9 mouse cellular contexts compared by ENCODE assay signal in the genomic region with DNA sequence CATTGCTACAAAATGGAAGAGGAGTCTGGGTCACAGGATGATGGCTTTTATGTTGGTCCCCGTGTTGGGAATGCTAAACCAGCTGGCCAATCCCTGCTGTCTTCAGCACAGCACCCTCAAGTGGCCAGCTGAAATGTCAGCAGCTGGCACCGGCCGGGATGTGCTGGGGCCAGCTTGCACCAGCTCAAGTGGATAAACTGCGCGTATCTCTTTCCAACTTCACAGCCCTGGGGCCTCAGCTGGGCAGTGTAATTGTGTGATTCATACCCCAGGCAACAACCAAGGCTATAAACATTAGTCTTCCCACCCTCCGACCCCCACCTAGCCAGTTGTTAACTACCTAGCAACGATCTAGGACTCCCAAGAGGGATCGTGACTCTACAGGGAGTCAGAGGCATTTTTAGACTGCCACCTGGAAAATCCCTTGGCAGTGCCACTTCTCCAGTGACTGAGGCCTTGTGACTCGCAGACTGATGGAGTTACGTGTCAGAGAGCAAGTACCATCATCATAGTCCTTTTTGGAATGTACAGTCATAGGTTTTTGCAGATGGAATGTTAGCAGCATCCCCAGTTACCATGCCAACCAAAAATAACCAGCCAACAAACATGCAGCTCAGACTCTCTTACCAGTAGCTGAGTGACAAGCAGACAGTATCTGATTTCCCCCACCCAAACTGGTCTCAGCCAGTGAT. TPM values are rescaled to one million over a fixed set of nuclear protein-coding genes. Genes with fewer than 3 reads are reported as not detected.
DNase-seq lines count a peak whose midpoint lies in the region; ATAC-seq lines count a peak whose summit lies in the region.
"Had no signal": no experiment of that assay in that cellular context is flagged by ENCODE, and none has a peak within 500 bp of the region (broad histone marks: within the 10 kb centered on the region; RNA-seq: fewer than 3 reads in every experiment).

No protein-coding gene starts in this region.

- DNase-seq in heart, postnatal 10 days: peak; percentile 22 to 45
- DNase-seq in heart, adult 8-10 months (ENCODE audit: low spot score): no peak
- DNase-seq in Muller cell, postnatal 12 days (ENCODE audit: inconsistent ontology term): peak; percentile 79
- peak; percentile 47 for DNase-seq in gastrocnemius, postnatal 10 days
- peak; percentile 39 for DNase-seq in midbrain, embryonic 14.5 days
- no peak for DNase-seq in spleen, postnatal 10 days (ENCODE audit: low spot score in 2 of 2)
- DNase-seq in limb, embryonic 10.5 days (ENCODE audit: low spot score): no peak
- no peak for DNase-seq in lung, postnatal 36 days

- no peak overlapping the region for H3K4me3 ChIP-seq in midbrain, embryonic 14.5 days (replicated peaks; ENCODE audit: low read depth, low read length)
- no peak overlapping the region for H3K4me3 ChIP-seq in limb, embryonic 10.5 days

- H3K9me3 ChIP-seq in midbrain, embryonic 14.5 days (ENCODE audit: control insufficient read depth, low read length): 0 out of 2 replicates have a peak, but pooled peaks cover 3% of the 10 kb centered on the region
- no peaks in the 10 kb centered on the region; the same call in 1 of the 2 replicates for H3K9me3 ChIP-seq in limb, embryonic 10.5 days (replicated peaks)

- H3K27ac ChIP-seq in midbrain, embryonic 14.5 days (replicated peaks; ENCODE audit: low read depth, low read length): no peak overlapping the region
- H3K27ac ChIP-seq in limb, embryonic 10.5 days: no peak overlapping the region

- H3K9ac ChIP-seq in midbrain, embryonic 14.5 days (replicated peaks; ENCODE audit: low read length): no peak overlapping the region

- H3K4me2 ChIP-seq in midbrain, embryonic 14.5 days (ENCODE audit: low read length): no peak overlapping the region

- WGBS in midbrain, embryonic 14.5 days: 54% methylated on average over 10 of the region's 10 CpGs
- 58% methylated on average over 10 of the region's 10 CpGs for WGBS in limb, embryonic 10.5 days

- ATAC-seq in midbrain, embryonic 14.5 days (ENCODE audit: low FRiP score, low TSS enrichment): no peak

- intact Hi-C loops in heart, postnatal 10 days (cut with DNase I): loop anchor here (5.0 kb wide), 2 partner anchors 125 to 280 kb away; no protein-coding TSS in a partner anchor

- H3K27me3 ChIP-seq in midbrain, embryonic 14.5 days (ENCODE audit: control insufficient read depth, insufficient read depth, low read length): 0 out of 2 replicates have a peak, but pooled peaks cover under 1% of the 10 kb centered on the region
- peaks cover 18% of the 10 kb centered on the region; the same call in 1 of the 2 replicates for H3K27me3 ChIP-seq in limb, embryonic 10.5 days (ENCODE audit: low read depth, poor library complexity, severe bottlenecking)

- H3K36me3 ChIP-seq in midbrain, embryonic 14.5 days (ENCODE audit: control insufficient read depth, insufficient read depth, low read length): no peaks in the 10 kb centered on the region
- peaks cover 26% of the 10 kb centered on the region for H3K36me3 ChIP-seq in limb, embryonic 10.5 days

- peaks cover 1% of the 10 kb centered on the region; the same call in 1 of the 2 replicates for H3K4me1 ChIP-seq in midbrain, embryonic 14.5 days (ENCODE audit: control insufficient read depth, insufficient read depth, low read length)
- H3K4me1 ChIP-seq in limb, embryonic 10.5 days: peaks cover 7% of the 10 kb centered on the region

RNA-seq across cellular contexts. Expression of a gene that starts 11.2 kb away (rescaled TPM):
- total RNA-seq in heart, postnatal 10 days (2021): 1 to 10 TPM; 1.4 to 1.9 TPM
- 1 to 10 TPM in 3 of 4 experiments, under 1 TPM in 1; 0.55 to 1.2 (median 1.1) TPM for total RNA-seq in heart, adult 8-10 months (2022)
- total RNA-seq in gastrocnemius, postnatal 10 days (2021): 10 to 100 TPM; 12.2 to 13.5 TPM
- polyA plus RNA-seq in midbrain, embryonic 14.5 days (2014; fragmentation: Nextera tagmentation; extraction: Ambion mirVana): 1.6 and 2.9 TPM in 2 replicates
- 12.7 and 16.1 TPM in 2 replicates for polyA plus RNA-seq in limb, embryonic 10.5 days (2016; fragmentation: Nextera tagmentation; extraction: Ambion mirVana)

RNA-seq across cellular contexts. Expression of a gene that starts 13.8 kb away (rescaled TPM):
- 10 to 100 TPM; 53.0 to 54.4 TPM for total RNA-seq in heart, postnatal 10 days (2021)
- total RNA-seq in heart, adult 8-10 months (2022): 10 to 100 TPM; 64.0 to 72.6 (median 67.4) TPM
- total RNA-seq in gastrocnemius, postnatal 10 days (2021): 10 to 100 TPM; 40.2 to 46.5 TPM
- polyA plus RNA-seq in midbrain, embryonic 14.5 days (2014; fragmentation: Nextera tagmentation; extraction: Ambion mirVana): 108 and 128 TPM in 2 replicates
- 152 and 186 TPM in 2 replicates for polyA plus RNA-seq in limb, embryonic 10.5 days (2016; fragmentation: Nextera tagmentation; extraction: Ambion mirVana)

RNA-seq across cellular contexts. Expression of a gene that starts 14.0 kb away (rescaled TPM):
- total RNA-seq in heart, postnatal 10 days (2021): 10 to 100 TPM; 15.6 to 16.4 TPM
- total RNA-seq in heart, adult 8-10 months (2022): 10 to 100 TPM; 13.1 to 15.0 (median 13.7) TPM
- 10 to 100 TPM; 16.2 to 18.6 TPM for total RNA-seq in gastrocnemius, postnatal 10 days (2021)
- polyA plus RNA-seq in midbrain, embryonic 14.5 days (2014; fragmentation: Nextera tagmentation; extraction: Ambion mirVana): 16.8 TPM in 2 replicates
- 43.9 and 46.4 TPM in 2 replicates for polyA plus RNA-seq in limb, embryonic 10.5 days (2016; fragmentation: Nextera tagmentation; extraction: Ambion mirVana)

RNA-seq across cellular contexts. Expression of a gene that starts 28.2 kb away (rescaled TPM):
- total RNA-seq in heart, postnatal 10 days (2021): not detected
- not detected for total RNA-seq in heart, adult 8-10 months (2022)
- total RNA-seq in gastrocnemius, postnatal 10 days (2021): not detected
- 0.22 TPM in 1 of 2 replicates, not detected in the other for polyA plus RNA-seq in midbrain, embryonic 14.5 days (2014; fragmentation: Nextera tagmentation; extraction: Ambion mirVana)
- polyA plus RNA-seq in limb, embryonic 10.5 days (2016; fragmentation: Nextera tagmentation; extraction: Ambion mirVana): not detected in 2 replicates
- polyA plus RNA-seq: heart, embryonic 16.5 days had no signal

RNA-seq across cellular contexts. Expression of a gene that starts 35.1 kb away (rescaled TPM):
- total RNA-seq in heart, postnatal 10 days (2021): 1 to 10 TPM in 1 of 2 experiments, under 1 TPM in 1; 0.52 to 1.3 TPM
- under 1 TPM in 3 of 4 experiments, not detected in 1; 0.11 to 0.72 (median 0.16) TPM for total RNA-seq in heart, adult 8-10 months (2022)
- total RNA-seq in gastrocnemius, postnatal 10 days (2021): 1 to 10 TPM; 1.1 to 1.7 TPM
- 7.8 and 10.6 TPM in 2 replicates for polyA plus RNA-seq in midbrain, embryonic 14.5 days (2014; fragmentation: Nextera tagmentation; extraction: Ambion mirVana)
- 4.7 and 6.3 TPM in 2 replicates for polyA plus RNA-seq in limb, embryonic 10.5 days (2016; fragmentation: Nextera tagmentation; extraction: Ambion mirVana)

Comparison
In these comparisons a context has a peak if more than half of its experiments do, and no peak if none do; other contexts are left out.
1. DNase-seq: peak in heart, postnatal 10 days (2 of 2), Muller cell, postnatal 12 days (single experiment), gastrocnemius, postnatal 10 days (single experiment) and midbrain, embryonic 14.5 days (single experiment); none in heart, adult 8-10 months (single experiment), spleen, postnatal 10 days (0 of 2), limb, embryonic 10.5 days (single experiment) and lung, postnatal 36 days (single experiment).
2. RNA of a gene that starts 11.2 kb away (total RNA-seq): 12.2 to 13.5 TPM in gastrocnemius, postnatal 10 days; 1.4 to 1.9 TPM in heart, postnatal 10 days and 0.55 to 1.2 TPM in heart, adult 8-10 months; every median in the first group is over 4 times any median in the second.